ENCODE assay signal across 9 mouse cellular contexts in the genomic region with DNA sequence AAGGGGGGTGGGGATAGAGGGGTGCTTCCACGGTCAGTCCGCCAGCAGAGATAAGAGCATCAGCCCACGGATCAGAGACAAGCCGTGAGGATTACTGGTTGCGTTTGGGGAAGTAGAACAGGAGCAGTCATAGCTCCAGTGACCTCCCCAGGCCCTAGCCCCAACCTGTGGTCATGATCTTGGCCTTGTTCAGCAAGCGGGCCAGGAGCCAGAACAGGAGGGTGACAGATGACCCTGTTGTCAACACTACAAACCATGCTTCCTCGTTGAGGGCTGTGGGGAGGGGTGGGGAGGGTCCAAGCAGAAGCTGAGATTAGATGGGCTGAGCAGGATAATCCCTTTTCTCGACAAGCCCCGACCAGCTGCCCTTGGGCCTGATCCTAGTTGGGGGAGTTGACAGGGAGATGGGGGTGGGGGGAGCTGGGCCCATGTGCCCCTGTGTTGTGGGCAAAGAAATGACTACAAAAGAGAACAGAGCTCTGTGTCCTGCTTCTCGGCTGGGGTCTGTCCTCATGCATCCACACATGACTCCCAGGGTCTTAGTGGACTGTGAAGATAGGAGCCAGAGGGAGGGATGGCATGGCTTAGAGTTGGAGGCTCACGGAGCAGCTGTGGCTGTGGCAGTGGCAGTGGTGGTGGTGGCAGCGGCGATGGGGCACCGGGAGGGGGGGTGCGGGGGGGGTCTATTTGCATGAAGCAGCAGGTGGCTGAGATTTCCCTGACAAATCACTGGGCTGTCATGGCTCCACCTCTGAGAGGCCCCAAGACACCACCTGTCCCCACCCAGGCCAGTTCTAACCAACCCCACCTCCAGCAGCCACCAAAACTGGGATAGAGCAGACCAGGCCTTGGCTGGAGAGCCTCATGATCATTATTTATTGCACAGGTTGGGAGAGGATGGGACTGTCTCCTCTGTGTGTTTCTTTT. TPM values are rescaled to one million over a fixed set of nuclear protein-coding genes. Genes with fewer than 3 reads are reported as not detected.
DNase-seq lines count a peak whose midpoint lies in the region; ATAC-seq lines count a peak whose summit lies in the region.
"Had no signal": no experiment of that assay in that cellular context is flagged by ENCODE, and none has a peak within 500 bp of the region (broad histone marks: within the 10 kb centered on the region; RNA-seq: fewer than 3 reads in every experiment).

Gnb3 (minus strand) TSS at position 35 of the 927 bp plus-strand sequence.

- peak within 1 kb of the TSS; percentile 40 for H3K4me2 ChIP-seq in kidney, embryonic 15.5 days
- no peak within 1 kb of the TSS for H3K4me2 ChIP-seq in forebrain, embryonic 13.5 days
- H3K4me2 ChIP-seq in intestine, embryonic 15.5 days (replicated peaks), result no peak within 1 kb of the TSS

- no peak for DNase-seq in kidney, adult 11 months
- DNase-seq in retina, postnatal 1 day, result peak; percentile 95
- DNase-seq in thymus, postnatal 36 days, result no peak
- no peak for DNase-seq in B cell, adult 2 months
- DNase-seq in left cerebral cortex, adult 9 months (ENCODE audit: low spot score in 2 of 2), result no peak
- DNase-seq: layer of hippocampus, adult 9-11 months had no signal

- ATAC-seq in kidney, embryonic 15.5 days (replicated peaks; ENCODE audit: low FRiP score), result 0 out of 2 replicates have a peak, but pooled peaks have one; percentile 1
- ATAC-seq in forebrain, embryonic 13.5 days, result peak; percentile 19; the same call in 1 of the 2 replicates
- peak; percentile 21; the same call in 1 of the 2 replicates for ATAC-seq in intestine, embryonic 15.5 days

- peak within 1 kb of the TSS; percentile 62 for H3K27ac ChIP-seq in kidney, embryonic 15.5 days
- H3K27ac ChIP-seq in forebrain, embryonic 13.5 days, result 0 out of 2 replicates have a peak within 1 kb of the TSS, but pooled peaks have one; percentile 8
- no peak within 1 kb of the TSS for H3K27ac ChIP-seq in intestine, embryonic 15.5 days

- no peaks in the 10 kb centered on the region for H3K27me3 ChIP-seq in kidney, embryonic 15.5 days
- H3K27me3 ChIP-seq in forebrain, embryonic 13.5 days, result no peaks in the 10 kb centered on the region
- H3K27me3 ChIP-seq in intestine, embryonic 15.5 days (replicated peaks), result no peaks in the 10 kb centered on the region

- no peak within 1 kb of the TSS for H3K4me3 ChIP-seq in kidney, embryonic 15.5 days (replicated peaks)
- no peak within 1 kb of the TSS for H3K4me3 ChIP-seq in forebrain, embryonic 13.5 days
- H3K4me3 ChIP-seq in intestine, embryonic 15.5 days (replicated peaks), result no peak within 1 kb of the TSS

- peaks cover 36% of the 10 kb centered on the region for H3K4me1 ChIP-seq in kidney, embryonic 15.5 days
- peaks cover 15% of the 10 kb centered on the region for H3K4me1 ChIP-seq in forebrain, embryonic 13.5 days
- H3K4me1 ChIP-seq in intestine, embryonic 15.5 days (replicated peaks), result peaks cover 13% of the 10 kb centered on the region; the same call in 1 of the 2 replicates

- peaks cover 18% of the 10 kb centered on the region for H3K36me3 ChIP-seq in kidney, embryonic 15.5 days
- peaks cover 26% of the 10 kb centered on the region for H3K36me3 ChIP-seq in forebrain, embryonic 13.5 days (ENCODE audit: poor library complexity, severe bottlenecking)
- peaks cover 6% of the 10 kb centered on the region; the same call in 1 of the 2 replicates for H3K36me3 ChIP-seq in intestine, embryonic 15.5 days

- no peaks in the 10 kb centered on the region for H3K9me3 ChIP-seq in kidney, embryonic 15.5 days (replicated peaks)
- no peaks in the 10 kb centered on the region for H3K9me3 ChIP-seq in forebrain, embryonic 13.5 days (replicated peaks)
- no peaks in the 10 kb centered on the region for H3K9me3 ChIP-seq in intestine, embryonic 15.5 days

- WGBS in kidney, embryonic 15.5 days, result 25% methylated on average over 15 of the region's 15 CpGs
- WGBS in forebrain, embryonic 13.5 days, result 29% methylated on average over 15 of the region's 15 CpGs
- 27% methylated on average over 15 of the region's 15 CpGs for WGBS in intestine, embryonic 15.5 days

- 0 out of 2 replicates have a peak within 1 kb of the TSS, but pooled peaks have one; percentile 25 for H3K9ac ChIP-seq in kidney, embryonic 15.5 days
- peak within 1 kb of the TSS; percentile 45 for H3K9ac ChIP-seq in forebrain, embryonic 13.5 days
- no peak within 1 kb of the TSS; the same call in 1 of the 2 replicates for H3K9ac ChIP-seq in intestine, embryonic 15.5 days

RNA-seq across cellular contexts. Expression of gene Gnb3, which starts in this region (rescaled TPM):
- 1.1 and 2.9 TPM in 2 replicates for polyA plus RNA-seq in kidney, embryonic 15.5 days (2015; fragmentation: Nextera tagmentation; extraction: Ambion mirVana)
- 0.46 and 0.74 TPM in 2 replicates for polyA plus RNA-seq in forebrain, embryonic 13.5 days (2015; fragmentation: Nextera tagmentation; extraction: Ambion mirVana)
- 1.2 and 1.3 TPM in 2 replicates for polyA plus RNA-seq in intestine, embryonic 15.5 days (2015; fragmentation: Nextera tagmentation; extraction: Ambion mirVana)

Comparison
In these comparisons a context has a peak if more than half of its experiments do, and no peak if none do; other contexts are left out.
1. Peak in ATAC-seq, H3K27ac ChIP-seq and H3K9ac ChIP-seq in forebrain, embryonic 13.5 days; RNA of the gene not detected or under 1 TPM.